Mouse (Mus musculus) brain, embryonic 14.5 days (tissue): Measurements from ENCODE around the gene Dao. TPM values are rescaled to one million over a fixed set of nuclear protein-coding genes. Genes with fewer than 3 reads are reported as not detected.
A peak's percentile ranks its signal among the peaks of the same experiment; 100 is the strongest.

Source experiments
- DNase-seq: peaks from one replicate; pipeline ENCODE4 v3.0.0-alpha.2; 2011; ENCODE audit warnings: low read depth
- CTCF ChIP-seq: fragments of 200-500 bp; IDR thresholded peaks from 2 replicates; pipeline ENCODE4 v1.5.1; 2012; ENCODE audit warnings: inconsistent platforms, mild to moderate bottlenecking, moderate library complexity, borderline replicate concordance; ENCODE audit not compliant: insufficient read depth, insufficient read length; ENCODE audit errors: extremely low read depth
- POLR2A ChIP-seq: fragments of 200-500 bp; IDR thresholded peaks from 2 replicates; pipeline ENCODE4 v1.6.1; 2012; ENCODE audit warnings: mild to moderate bottlenecking, inconsistent platforms, borderline replicate concordance; ENCODE audit not compliant: poor library complexity, insufficient read depth, insufficient read length, severe bottlenecking; ENCODE audit errors: extremely low read depth
- polyA plus RNA-seq: library from polyadenylated mRNA; depleted of rRNA; stranded (reverse); fragments of >200 nt; gene quantifications from 2 replicates; pipeline ENCODE4 v1.2.3, GENCODE M21; 2012

Dao gene
- polyA plus RNA-seq, 1 experiment = not detected

DNA sequence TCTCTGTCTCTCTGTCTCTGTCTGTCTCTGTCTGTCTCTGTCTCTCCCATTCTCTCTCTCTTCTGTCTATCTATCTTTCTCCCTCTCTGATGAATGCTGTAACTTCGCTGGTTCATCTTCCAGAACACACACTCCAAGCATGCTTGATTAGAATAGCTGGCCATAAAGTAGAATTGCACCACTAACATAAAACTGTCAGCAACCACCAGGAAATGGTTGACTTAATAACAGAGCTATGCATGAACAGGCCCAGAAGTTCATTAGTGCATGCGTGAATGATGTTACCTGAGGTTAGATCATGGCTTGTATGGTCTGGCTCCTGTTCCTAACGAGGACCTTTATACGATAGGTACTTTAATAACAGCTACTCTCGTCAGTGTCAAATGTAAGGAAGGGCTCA lies 1.6 kb downstream of the Dao start:
- no peak for DNase-seq
- TF ChIP-seq POLR2A (no peak), CTCF (no peak)

DNA sequence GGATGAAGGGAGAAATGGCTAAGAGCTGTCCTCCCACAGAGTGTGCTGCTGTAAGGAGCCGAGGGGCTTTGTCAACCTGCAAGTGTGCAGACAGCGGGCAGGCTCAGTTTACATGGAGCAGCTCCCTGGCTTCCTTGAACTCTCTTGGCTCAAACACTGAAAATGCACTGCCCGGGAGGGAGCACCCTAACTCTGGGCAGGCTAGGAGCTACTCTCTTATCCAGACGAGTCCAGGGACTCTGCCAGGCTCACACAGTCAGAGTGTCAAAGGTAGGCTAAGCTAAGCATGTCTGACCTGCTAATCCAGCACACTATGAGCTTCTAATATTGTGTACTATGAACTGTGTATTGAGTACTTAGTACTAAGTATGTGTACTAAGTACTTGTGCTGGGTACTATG lies 3.5 kb downstream of the Dao start:
- no peak for DNase-seq
- no peak for TF ChIP-seq CTCF
- no peak for TF ChIP-seq POLR2A

DNA sequence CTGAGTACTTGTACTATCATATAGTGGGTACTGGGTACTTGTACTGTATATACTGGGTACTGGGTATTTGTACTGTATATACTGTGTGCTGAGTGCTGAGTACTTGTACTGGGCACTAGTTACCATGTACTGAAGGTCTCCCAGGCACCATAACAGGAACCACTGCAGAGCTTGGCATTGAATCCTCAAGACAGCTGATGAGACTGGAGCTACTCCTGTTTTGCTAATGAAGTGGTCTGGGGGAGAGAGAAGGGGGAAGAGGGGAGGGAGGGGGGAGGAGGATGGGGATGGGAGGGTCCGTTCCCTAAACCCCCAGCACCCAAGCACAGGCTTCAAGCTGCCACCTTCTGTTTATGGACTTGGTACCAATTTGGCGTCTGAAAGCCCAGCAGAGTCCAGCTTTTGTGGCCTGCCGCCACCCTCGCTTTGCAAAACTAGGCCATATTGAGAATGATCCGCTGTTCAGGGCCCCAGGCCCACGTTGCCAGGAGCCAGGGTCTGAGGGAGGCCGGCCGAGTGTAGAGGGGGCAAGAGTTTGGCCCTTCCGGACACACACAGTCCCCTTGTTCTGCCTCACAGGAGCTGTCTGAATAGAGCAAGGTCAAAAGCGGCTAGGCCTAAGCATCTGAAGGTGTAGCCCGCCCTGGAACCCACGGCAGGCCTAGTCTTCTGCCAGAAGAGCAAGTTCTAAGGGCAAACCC lies 4.4 kb downstream of the Dao start:
- TF ChIP-seq CTCF (no peak), POLR2A (no peak)
- DNase-seq = no peak

DNA sequence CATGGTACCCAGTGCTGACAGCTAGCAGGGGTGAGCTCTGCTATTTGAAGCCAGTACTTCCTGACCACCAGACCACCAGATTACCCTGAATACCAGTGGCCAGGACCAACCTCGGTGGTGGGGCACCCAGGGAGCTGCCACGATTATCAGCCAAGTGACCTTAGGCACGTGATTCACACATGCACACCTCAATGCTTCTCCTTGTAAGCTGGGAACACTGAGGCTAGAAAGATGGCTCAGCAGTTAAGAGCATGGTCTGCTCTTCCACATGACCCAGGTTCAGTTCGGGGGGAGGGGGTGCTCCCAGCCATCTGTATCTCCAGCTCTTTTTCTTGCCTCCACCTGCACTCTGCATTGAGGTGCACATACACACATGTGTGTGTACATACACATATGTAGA lies 5.5 kb downstream of the Dao start:
- TF ChIP-seq CTCF (no peak), POLR2A (no peak)
- no peak for DNase-seq

DNA sequence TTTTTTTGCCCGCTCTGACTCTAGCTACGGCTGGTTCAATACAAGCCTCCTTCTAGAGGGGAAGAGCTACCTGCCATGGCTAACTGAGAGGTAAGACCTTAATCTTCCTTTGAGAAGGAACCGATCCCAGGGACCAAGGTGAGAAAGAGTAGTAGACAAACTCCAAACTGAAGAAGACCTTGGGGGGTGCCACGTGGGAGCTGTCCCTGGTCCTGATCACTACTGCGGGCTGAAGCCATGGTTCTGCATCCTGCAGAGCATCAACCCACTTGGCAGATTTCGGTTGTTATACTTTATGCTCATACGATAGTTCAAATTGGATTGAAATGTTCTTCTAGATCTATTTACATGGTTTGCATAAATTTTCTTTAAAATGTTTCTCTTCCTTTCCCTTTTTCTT lies 11.6 kb downstream of the Dao start:
- DNase-seq = no peak

DNA sequence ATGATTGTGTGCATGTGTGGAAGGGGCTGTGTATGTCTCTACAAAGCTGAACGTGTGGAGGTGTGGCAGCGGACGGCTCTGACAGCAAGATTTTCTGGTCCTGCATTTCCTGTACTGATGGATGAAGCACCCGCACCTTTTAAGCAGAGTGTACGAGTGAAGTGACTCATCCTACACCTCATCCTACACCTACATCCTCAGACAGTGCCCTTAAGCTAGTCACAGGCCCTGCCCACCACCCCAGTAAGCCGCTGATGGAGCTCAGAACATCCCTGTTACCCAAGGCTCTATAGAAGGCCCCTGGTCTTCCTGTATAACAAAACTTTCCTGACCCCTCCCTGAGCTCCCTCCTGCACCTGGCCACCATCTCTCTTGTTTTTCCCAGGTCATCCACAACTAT lies 20.9 kb downstream of the Dao start:
- no peak for DNase-seq
- TF ChIP-seq POLR2A (no peak), CTCF (no peak)

More for the DNA sequence above, 11.6 kb downstream of the Dao start:
- no peak for TF ChIP-seq CTCF
- TF ChIP-seq POLR2A = no peak

DNA sequence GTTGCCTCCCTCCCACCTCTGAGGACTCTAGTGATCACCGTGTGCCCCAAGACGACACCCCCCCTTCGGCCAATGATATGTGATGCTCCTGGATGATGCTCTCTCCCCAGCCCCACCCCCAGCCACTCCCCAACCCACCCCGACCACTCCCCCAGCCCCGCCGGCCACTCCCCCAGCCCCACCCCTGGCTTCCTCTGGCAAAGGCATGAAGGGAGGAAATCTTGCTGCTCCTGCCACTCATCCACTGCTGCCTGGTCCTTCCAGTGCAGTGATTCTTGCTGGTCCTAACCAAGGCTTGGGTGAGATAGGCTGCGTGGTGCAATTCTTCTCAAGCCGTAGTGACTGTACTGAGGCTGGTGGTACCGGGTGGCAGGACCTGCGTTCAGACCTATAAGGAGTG lies 21.4 kb downstream of the Dao start:
- TF ChIP-seq POLR2A = no peak
- TF ChIP-seq CTCF = no peak
- peak; percentile 27 for DNase-seq

DNA sequence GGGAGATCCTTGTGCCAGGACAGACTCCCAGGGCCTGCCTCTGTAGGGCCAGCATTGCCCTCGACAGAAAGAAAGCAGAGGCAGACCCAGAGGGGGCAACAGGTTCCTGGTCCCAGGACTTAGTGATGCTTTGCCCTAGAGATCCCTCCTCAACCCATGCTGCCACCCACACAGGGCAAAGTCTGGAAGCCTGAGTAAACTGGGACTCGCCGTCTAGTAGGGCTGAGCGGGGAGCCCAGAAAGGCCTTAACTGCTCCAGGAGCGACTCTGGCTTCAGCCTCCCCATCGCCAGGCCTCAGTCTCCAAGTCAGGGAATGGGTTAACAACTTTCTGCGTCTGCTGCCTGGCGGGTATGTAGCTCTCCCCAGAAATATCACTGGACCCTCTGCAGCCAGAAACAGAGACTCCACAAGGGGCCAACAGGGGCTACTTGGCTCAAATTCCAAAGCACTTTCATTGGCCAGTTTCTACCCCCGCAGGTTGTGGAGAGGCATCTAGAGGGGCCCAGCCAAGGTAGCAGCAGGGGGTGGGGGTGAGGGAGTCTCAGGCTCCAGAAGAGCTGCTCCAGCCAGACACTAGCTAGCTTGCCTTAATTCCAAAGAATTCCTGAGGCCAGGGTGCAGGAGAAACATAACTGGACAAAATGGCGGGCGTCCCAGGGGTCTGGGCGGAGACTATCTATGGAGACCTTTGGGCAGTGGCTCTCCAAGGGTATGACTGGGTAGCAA lies 23.9 kb downstream of the Dao start:
- DNase-seq = no peak
- TF ChIP-seq CTCF (no peak), POLR2A (no peak)

DNA sequence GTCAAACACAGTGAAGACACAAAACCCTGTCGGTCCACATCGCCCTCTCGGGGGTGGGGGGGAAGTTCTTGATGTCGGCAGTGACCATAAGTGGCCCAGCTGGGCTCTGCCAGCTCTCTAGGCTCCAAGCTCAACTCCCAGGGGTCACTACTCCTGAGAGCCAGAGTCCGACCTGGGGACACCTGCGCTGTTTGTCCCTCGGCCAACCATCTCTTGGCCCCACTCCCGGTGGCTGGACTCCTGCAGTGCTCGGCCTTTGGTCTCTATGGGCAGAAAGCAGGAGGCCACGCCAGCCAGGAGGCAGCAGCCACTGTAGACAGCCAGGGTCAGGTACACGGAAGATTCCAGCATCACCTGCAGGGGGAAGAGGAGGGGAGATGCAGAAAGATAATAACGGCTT lies 24.6 kb downstream of the Dao start:
- no peak for TF ChIP-seq CTCF
- no peak for TF ChIP-seq POLR2A
- DNase-seq = no peak

DNA sequence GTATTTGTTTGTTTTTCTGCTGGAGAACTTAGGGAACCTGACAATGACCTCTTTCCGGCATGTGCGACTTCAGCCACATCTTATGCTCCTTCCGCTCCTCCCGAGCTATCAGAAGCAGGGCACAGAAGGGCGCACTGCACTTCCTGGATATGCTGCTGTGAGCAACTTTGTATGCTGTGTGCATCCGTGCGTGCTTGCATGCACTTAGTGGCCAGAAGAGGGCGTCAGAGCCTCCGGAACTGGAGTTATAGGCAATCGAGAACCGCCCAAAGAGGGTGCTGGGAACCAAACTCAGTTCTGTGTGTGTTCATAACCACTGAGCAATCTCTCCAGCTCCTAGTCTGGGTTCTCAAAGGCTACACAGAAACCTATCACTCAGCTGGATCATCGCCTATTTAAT lies 27.1 kb downstream of the Dao start:
- TF ChIP-seq CTCF = no peak
- TF ChIP-seq POLR2A = no peak
- DNase-seq = no peak

DNA sequence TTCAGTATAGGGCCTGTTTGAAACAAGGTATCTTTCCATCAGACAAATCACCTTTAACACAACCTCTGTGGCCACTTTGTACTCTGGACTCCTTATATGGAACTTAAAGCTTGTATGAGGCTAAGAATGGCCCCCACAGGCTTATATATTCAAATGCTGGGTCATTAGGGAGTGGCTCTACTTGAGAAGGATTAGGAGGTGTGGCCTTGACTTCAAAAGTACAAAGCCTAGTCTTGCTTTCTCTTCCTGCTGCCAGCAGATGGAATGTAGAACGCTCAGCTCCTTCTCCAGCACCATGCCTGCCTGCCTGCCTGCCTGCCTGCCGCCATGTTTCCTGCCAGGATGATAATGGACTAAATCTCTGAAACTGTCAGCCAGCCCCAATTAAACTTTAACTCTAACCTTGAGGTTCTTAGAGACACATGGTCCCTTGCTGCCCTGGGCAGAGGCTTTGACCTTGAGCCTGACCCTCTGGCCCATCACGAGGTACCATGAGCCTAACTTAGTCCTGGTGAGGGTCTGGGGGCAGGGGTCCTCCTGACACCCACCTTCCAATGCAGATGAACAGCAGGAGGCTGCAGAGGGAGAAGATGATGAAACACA lies 28.8 kb downstream of the Dao start:
- TF ChIP-seq POLR2A (no peak), CTCF (no peak)
- DNase-seq = no peak
